Mouse (Mus musculus): Measurements from ENCODE around the gene Pctp. TPM values are rescaled to one million over a fixed set of nuclear protein-coding genes. Genes with fewer than 3 reads are reported as not detected.

Pctp gene
- total and polyA plus RNA-seq, 2 experiments from 2014 or later, result 0.60 to 0.85 TPM

GRCm38 (mm10) chr11:89950691-89951270 is 51.9 kb downstream of the Pctp start:
- H3K4me2 ChIP-seq (ENCODE audit: low read depth, low read length, poor library complexity, severe bottlenecking), result no peak overlapping the region
- no peak overlapping the region for H3K27ac ChIP-seq (ENCODE audit: low read depth, low read length)
- H3K4me1 ChIP-seq (ENCODE audit: insufficient read depth, low read length), result no peaks in the 10 kb centered on the region
- H3K9me3 ChIP-seq (ENCODE audit: low read length), result no peaks in the 10 kb centered on the region
- H3K4me3 ChIP-seq (ENCODE audit: low read depth, low read length), result no peak overlapping the region
- ATAC-seq (ENCODE audit: low FRiP score), result no peak
- DNase-seq (ENCODE audit: low spot score), result no peak
- H3K27me3 ChIP-seq (ENCODE audit: insufficient read depth, low read length), result no peaks in the 10 kb centered on the region
- no peaks in the 10 kb centered on the region for H3K36me3 ChIP-seq (ENCODE audit: insufficient read depth, low read length)
- WGBS, result 75% methylated on average over 3 of the region's 3 CpGs
- H3K9ac ChIP-seq (replicated peaks; ENCODE audit: low read length, poor library complexity, severe bottlenecking), result no peak overlapping the region
- TF ChIP-seq CTCF (IDR thresholded peaks at IDR 0.05), result no peak

- H3K9me3 ChIP-seq (ENCODE audit: low read length), result no peaks in the 10 kb centered on the region
- no peak overlapping the region for H3K27ac ChIP-seq (ENCODE audit: low read depth, low read length)
- H3K4me1 ChIP-seq (ENCODE audit: insufficient read depth, low read length), result no peaks in the 10 kb centered on the region
- no peak overlapping the region for H3K4me2 ChIP-seq (ENCODE audit: low read depth, low read length, poor library complexity, severe bottlenecking)
- no peak for TF ChIP-seq CTCF (IDR thresholded peaks at IDR 0.05)
- no peak for ATAC-seq (ENCODE audit: low FRiP score)
- no peak overlapping the region for H3K9ac ChIP-seq (replicated peaks; ENCODE audit: low read length, poor library complexity, severe bottlenecking)
- no peak for DNase-seq (ENCODE audit: low spot score)
- H3K4me3 ChIP-seq (ENCODE audit: low read depth, low read length), result no peak overlapping the region
- no peaks in the 10 kb centered on the region for H3K36me3 ChIP-seq (ENCODE audit: insufficient read depth, low read length)
- no peaks in the 10 kb centered on the region for H3K27me3 ChIP-seq (ENCODE audit: insufficient read depth, low read length)
- 90% methylated on average over 4 of the region's 4 CpGs for WGBS
Observed at GRCm38 (mm10) chr11:89947806-89948205, 54.9 kb downstream of the Pctp start.

GRCm38 (mm10) chr11:89945159-89945558 is 57.5 kb downstream of the Pctp start:
- TF ChIP-seq CTCF (IDR thresholded peaks at IDR 0.05), result no peak
- WGBS, result 88% methylated on average over 8 of the region's 8 CpGs
- no peak for ATAC-seq (ENCODE audit: low FRiP score)

GRCm38 (mm10) chr11:89937241-89937640 is 65.5 kb downstream of the Pctp start:
- Histone ChIP-seq H3K9ac (replicated peaks; ENCODE audit: low read length, poor library complexity, severe bottlenecking) (no peak overlapping the region), H3K4me2 (ENCODE audit: low read depth, low read length, poor library complexity, severe bottlenecking) (no peak overlapping the region), H3K4me1 (ENCODE audit: insufficient read depth, low read length) (no peaks in the 10 kb centered on the region), H3K36me3 (ENCODE audit: insufficient read depth, low read length) (no peaks in the 10 kb centered on the region), H3K9me3 (ENCODE audit: low read length) (no peaks in the 10 kb centered on the region), H3K27ac (ENCODE audit: low read depth, low read length) (no peak overlapping the region), H3K4me3 (ENCODE audit: low read depth, low read length) (no peak overlapping the region), H3K27me3 (ENCODE audit: insufficient read depth, low read length) (no peaks in the 10 kb centered on the region)
- no peak for DNase-seq (ENCODE audit: low spot score)
- TF ChIP-seq CTCF (IDR thresholded peaks at IDR 0.05), result peak; percentile 43
- no peak for ATAC-seq (ENCODE audit: low FRiP score)
- 43% methylated on average over 7 of the region's 7 CpGs for WGBS

More at GRCm38 (mm10) chr11:89945159-89945558, 57.5 kb downstream of the Pctp start:
- Histone ChIP-seq H3K4me1 (ENCODE audit: insufficient read depth, low read length) (no peaks in the 10 kb centered on the region), H3K9ac (replicated peaks; ENCODE audit: low read length, poor library complexity, severe bottlenecking) (no peak overlapping the region), H3K36me3 (ENCODE audit: insufficient read depth, low read length) (no peaks in the 10 kb centered on the region), H3K27me3 (ENCODE audit: insufficient read depth, low read length) (no peaks in the 10 kb centered on the region), H3K4me2 (ENCODE audit: low read depth, low read length, poor library complexity, severe bottlenecking) (no peak overlapping the region), H3K4me3 (ENCODE audit: low read depth, low read length) (no peak overlapping the region), H3K27ac (ENCODE audit: low read depth, low read length) (no peak overlapping the region), H3K9me3 (ENCODE audit: low read length) (no peaks in the 10 kb centered on the region)
- DNase-seq (ENCODE audit: low spot score), result peak; percentile 8

Other genes with a start within 250 kb of the Pctp start
- 25.4 and 32.0 TPM in 2 replicates for gene Ankfn1, start 225.2 kb downstream of the Pctp start, total RNA-seq (2014; rRNA removed)
- 6.1 and 7.5 TPM in 2 replicates for gene Ankfn1, start 225.2 kb downstream of the Pctp start, polyA plus RNA-seq (2015; fragmentation: Nextera tagmentation; extraction: Ambion mirVana)
- gene Tmem100, start 27.5 kb upstream of the Pctp start, total RNA-seq (2014; rRNA removed), result 7.1 and 9.6 TPM in 2 replicates
- 12.5 and 15.0 TPM in 2 replicates for gene Tmem100, start 27.5 kb upstream of the Pctp start, polyA plus RNA-seq (2015; fragmentation: Nextera tagmentation; extraction: Ambion mirVana)
- gene Gm45716, start 184.8 kb upstream of the Pctp start, total RNA-seq (2014; rRNA removed), result 10.0 and 13.7 TPM in 2 replicates
- gene Gm45716, start 184.8 kb upstream of the Pctp start, polyA plus RNA-seq (2015; fragmentation: Nextera tagmentation; extraction: Ambion mirVana), result 23.6 and 24.5 TPM in 2 replicates
- gene Mmd, start 246.6 kb upstream of the Pctp start, total RNA-seq (2014; rRNA removed), result 220 and 223 TPM in 2 replicates
- 125 and 130 TPM in 2 replicates for gene Mmd, start 246.6 kb upstream of the Pctp start, polyA plus RNA-seq (2015; fragmentation: Nextera tagmentation; extraction: Ambion mirVana)

Data from midbrain, postnatal 0 days (tissue).